Mouse (Mus musculus): Measurements from ENCODE around the gene 2410002F23Rik.

GRCm38 (mm10) chr7:44269397-44269796 is 22.9 kb downstream of the 2410002F23Rik start:
- TF ChIP-seq CHD2 (IDR thresholded peaks at IDR 0.05; ENCODE audit: low read depth, low read length) (no peak), ZC3H11A (IDR thresholded peaks at IDR 0.05; ENCODE audit: borderline replicate concordance, low read depth, low read length) (no peak), HCFC1 (IDR thresholded peaks at IDR 0.05; ENCODE audit: borderline replicate concordance, insufficient read depth, low read length) (no peak), MAFK (IDR thresholded peaks at IDR 0.05; ENCODE audit: insufficient read depth, low read depth, low read length) (no peak)

Measured in ES-E14 (cell line).